Mouse (Mus musculus) midbrain, embryonic 14.5 days (tissue): ENCODE results near the gene Focad. TPM values are rescaled to one million over a fixed set of nuclear protein-coding genes. Genes with fewer than 3 reads are reported as not detected.

Experiments
- ATAC-seq: fragments of 200-750 bp; cut with Nextera tagmentation; 2 replicates; pipeline ENCODE4 v1.8.0; 2017; ENCODE audit warnings: moderate number of reproducible peaks, moderate library complexity; ENCODE audit not compliant: low FRiP score, low TSS enrichment
- DNase-seq: peaks from one replicate; pipeline ENCODE4 v3.0.0-alpha.2; 2015
- H3K27ac ChIP-seq: fragments of 300-500 bp; sonication (generic); replicated peaks from 2 replicates; pipeline ENCODE4 v1.5.1; 2014; ENCODE audit warnings: mild to moderate bottlenecking, low read depth, low read length, moderate library complexity
- H3K27me3 ChIP-seq: fragments of 300-500 bp; sonication (generic); 2 replicates; pipeline ENCODE4 v1.6.1; 2014; ENCODE audit warnings: low read length, control low read depth, mixed read lengths; ENCODE audit not compliant: control insufficient read depth, insufficient read depth
- H3K36me3 ChIP-seq: fragments of 300-500 bp; sonication (generic); 2 replicates; pipeline ENCODE4 v1.6.1; 2014; ENCODE audit warnings: low read length, control low read depth; ENCODE audit not compliant: control insufficient read depth, insufficient read depth
- H3K4me1 ChIP-seq: fragments of 300-500 bp; sonication (generic); 2 replicates; pipeline ENCODE4 v1.6.1; 2014; ENCODE audit warnings: mild to moderate bottlenecking, antibody characterized with exemption, low read length, control low read depth; ENCODE audit not compliant: control insufficient read depth, insufficient read depth
- H3K4me2 ChIP-seq: fragments of 300-500 bp; sonication (generic); 2 replicates; pipeline ENCODE4 v1.6.1; 2014; ENCODE audit warnings: mild to moderate bottlenecking, low read length, moderate library complexity
- H3K4me3 ChIP-seq: fragments of 300-500 bp; sonication (generic); replicated peaks from 2 replicates; pipeline ENCODE4 v1.5.1; 2014; ENCODE audit warnings: low read depth, low read length
- H3K9ac ChIP-seq: fragments of 300-500 bp; sonication (generic); replicated peaks from 2 replicates; pipeline ENCODE4 v1.6.1; 2014; ENCODE audit warnings: mild to moderate bottlenecking, low read length, moderate library complexity
- H3K9me3 ChIP-seq: fragments of 300-500 bp; sonication (generic); 2 replicates; pipeline ENCODE4 v1.6.1; 2016; ENCODE audit warnings: low read length, control low read depth, mixed read lengths; ENCODE audit not compliant: control insufficient read depth
- WGBS: fragments of 180-500 bp; shearing (Covaris S2); extraction: QIAGEN DNeasy Blood & Tissue Kit; methylation state at CpG from one replicate; pipeline ENCODE4 v1.1.7; 2014; 5-methylcytosine and 5-hydroxymethylcytosine counted together
- polyA plus RNA-seq: library from polyadenylated mRNA; unstranded; fragments of >200 nt; fragmentation: Nextera tagmentation; extraction: Ambion mirVana; gene quantifications from 2 replicates; pipeline ENCODE4 v1.2.1, GENCODE M21; 2014

The Focad gene
- polyA plus RNA-seq, 1 experiment from 2014 or later, result 17.3 TPM

DNA sequence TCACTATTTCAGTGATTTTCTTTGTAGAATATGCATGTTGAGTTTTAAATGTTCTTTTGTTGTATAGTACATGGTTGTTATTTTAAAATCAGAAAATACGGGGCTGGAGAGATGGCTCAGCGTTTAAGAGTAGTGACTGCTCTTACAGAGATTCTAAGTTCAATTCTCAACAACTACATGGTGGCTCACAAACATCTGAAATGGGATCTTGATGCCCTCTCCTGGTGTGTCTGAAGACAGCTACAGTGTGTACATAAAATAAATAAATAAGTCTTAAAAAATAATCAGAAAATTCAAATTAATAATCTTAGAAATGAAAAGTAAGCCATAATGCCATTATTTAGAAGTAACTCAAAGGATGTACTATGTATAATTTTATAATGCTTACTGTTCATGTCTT is 149.4 kb downstream of the Focad start:
- DNase-seq (no peak), ATAC-seq (no peak)
- Histone ChIP-seq H3K9me3 (no peaks in the 10 kb centered on the region), H3K27me3 (no peaks in the 10 kb centered on the region), H3K4me1 (peaks cover 8% of the 10 kb centered on the region; the same call in 1 of the 2 replicates), H3K4me3 (no peak overlapping the region), H3K36me3 (no peaks in the 10 kb centered on the region), H3K9ac (no peak overlapping the region), H3K4me2 (no peak overlapping the region), H3K27ac (no peak overlapping the region)
- WGBS, result 92% methylated on average over 2 of the region's 2 CpGs

GRCm38 (mm10) chr4:88245494-88245893 is 151.1 kb downstream of the Focad start:
- DNase-seq, result no peak
- Histone ChIP-seq H3K27me3 (no peaks in the 10 kb centered on the region), H3K4me3 (no peak overlapping the region), H3K36me3 (no peaks in the 10 kb centered on the region), H3K27ac (no peak overlapping the region), H3K9me3 (no peaks in the 10 kb centered on the region), H3K4me1 (no peaks in the 10 kb centered on the region), H3K9ac (no peak overlapping the region), H3K4me2 (no peak overlapping the region)
- no peak for ATAC-seq
- 76% methylated on average over 4 of the region's 4 CpGs for WGBS

GRCm38 (mm10) chr4:88261349-88261748 is 166.9 kb downstream of the Focad start:
- Histone ChIP-seq H3K27me3 (no peaks in the 10 kb centered on the region), H3K9ac (no peak overlapping the region), H3K4me2 (no peak overlapping the region), H3K27ac (no peak overlapping the region), H3K36me3 (no peaks in the 10 kb centered on the region), H3K9me3 (no peaks in the 10 kb centered on the region), H3K4me3 (no peak overlapping the region), H3K4me1 (peaks cover 13% of the 10 kb centered on the region; the same call in 1 of the 2 replicates)
- ATAC-seq (no peak), DNase-seq (no peak)
- WGBS, result 89% methylated on average over 5 of the region's 5 CpGs

DNA sequence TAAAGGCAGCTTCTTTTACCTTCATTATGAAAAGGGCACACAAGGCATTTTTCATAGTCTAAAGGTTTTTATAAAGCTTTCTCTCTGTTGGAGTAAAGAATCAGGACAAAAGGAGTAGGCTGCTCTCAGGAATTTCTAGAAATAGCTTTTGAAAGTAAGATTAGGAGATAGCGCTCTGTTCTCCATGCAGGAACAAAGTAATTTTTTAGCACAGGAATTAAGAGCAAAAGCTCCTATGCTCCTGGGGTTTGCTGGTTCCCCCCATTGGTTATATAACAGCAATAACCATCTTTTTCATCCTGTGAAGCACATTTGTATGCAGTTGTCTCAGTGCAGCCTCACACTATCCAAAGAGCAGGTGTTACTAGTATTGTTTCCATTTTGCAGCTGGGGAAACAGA is 170.1 kb downstream of the Focad start:
- no peak overlapping the region for H3K27ac ChIP-seq
- no peak overlapping the region for H3K4me3 ChIP-seq
- H3K9ac ChIP-seq, result no peak overlapping the region
- no peaks in the 10 kb centered on the region for H3K9me3 ChIP-seq
- ATAC-seq (no peak), DNase-seq (peak; percentile 9)
- H3K36me3 ChIP-seq, result no peaks in the 10 kb centered on the region
- 31% methylated on average over 1 of the region's 1 CpGs for WGBS
- H3K27me3 ChIP-seq, result no peaks in the 10 kb centered on the region
- H3K4me1 ChIP-seq, result peaks cover 13% of the 10 kb centered on the region; the same call in 1 of the 2 replicates
- no peak overlapping the region for H3K4me2 ChIP-seq

DNA sequence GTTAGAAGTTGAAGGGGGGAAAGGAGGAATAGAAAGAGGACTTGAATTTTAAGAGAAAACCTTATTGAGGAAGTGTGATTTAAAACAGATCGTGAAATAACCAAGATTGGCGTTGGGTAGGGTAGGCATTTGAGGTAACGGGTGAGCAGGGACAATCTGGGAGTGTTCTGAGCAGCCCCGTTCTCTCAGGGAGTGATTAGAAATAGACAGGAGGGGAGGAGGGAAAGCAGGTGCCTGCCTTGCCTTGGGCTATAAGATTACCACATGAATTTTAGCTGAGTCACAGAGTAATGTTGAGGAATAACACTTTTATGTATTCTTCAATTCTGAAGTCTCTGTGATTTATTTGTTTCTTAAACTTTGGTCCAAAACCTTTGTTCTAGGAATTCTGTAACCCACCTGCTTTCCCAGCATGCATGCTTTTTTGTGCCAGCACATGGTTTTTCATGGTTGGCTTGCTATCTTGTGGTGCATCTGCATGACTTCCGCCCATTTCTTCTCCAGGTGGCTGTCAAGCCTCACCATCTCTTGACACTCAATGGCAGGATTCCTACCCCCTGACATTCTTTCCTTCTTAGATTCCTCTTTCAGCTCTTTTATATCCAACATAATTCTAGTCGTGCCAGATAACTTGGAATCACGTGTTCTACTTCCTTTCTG is 176.1 kb downstream of the Focad start:
- Histone ChIP-seq H3K27me3 (no peaks in the 10 kb centered on the region), H3K9ac (no peak overlapping the region), H3K9me3 (no peaks in the 10 kb centered on the region), H3K4me2 (no peak overlapping the region), H3K27ac (no peak overlapping the region), H3K36me3 (no peaks in the 10 kb centered on the region), H3K4me3 (no peak overlapping the region), H3K4me1 (peaks cover 3% of the 10 kb centered on the region; the same call in 1 of the 2 replicates)
- 84% methylated on average over 7 of the region's 7 CpGs for WGBS
- DNase-seq (no peak), ATAC-seq (no peak)

- Histone ChIP-seq H3K36me3 (no peaks in the 10 kb centered on the region), H3K4me1 (no peaks in the 10 kb centered on the region), H3K9me3 (no peaks in the 10 kb centered on the region), H3K4me2 (no peak overlapping the region), H3K27me3 (no peaks in the 10 kb centered on the region), H3K4me3 (no peak overlapping the region), H3K9ac (no peak overlapping the region), H3K27ac (no peak overlapping the region)
- ATAC-seq, result no peak
- peak; percentile 25 for DNase-seq
- WGBS, result 62% methylated on average over 6 of the region's 6 CpGs
Observed at GRCm38 (mm10) chr4:88275571-88276041, 181.2 kb downstream of the Focad start.

DNA sequence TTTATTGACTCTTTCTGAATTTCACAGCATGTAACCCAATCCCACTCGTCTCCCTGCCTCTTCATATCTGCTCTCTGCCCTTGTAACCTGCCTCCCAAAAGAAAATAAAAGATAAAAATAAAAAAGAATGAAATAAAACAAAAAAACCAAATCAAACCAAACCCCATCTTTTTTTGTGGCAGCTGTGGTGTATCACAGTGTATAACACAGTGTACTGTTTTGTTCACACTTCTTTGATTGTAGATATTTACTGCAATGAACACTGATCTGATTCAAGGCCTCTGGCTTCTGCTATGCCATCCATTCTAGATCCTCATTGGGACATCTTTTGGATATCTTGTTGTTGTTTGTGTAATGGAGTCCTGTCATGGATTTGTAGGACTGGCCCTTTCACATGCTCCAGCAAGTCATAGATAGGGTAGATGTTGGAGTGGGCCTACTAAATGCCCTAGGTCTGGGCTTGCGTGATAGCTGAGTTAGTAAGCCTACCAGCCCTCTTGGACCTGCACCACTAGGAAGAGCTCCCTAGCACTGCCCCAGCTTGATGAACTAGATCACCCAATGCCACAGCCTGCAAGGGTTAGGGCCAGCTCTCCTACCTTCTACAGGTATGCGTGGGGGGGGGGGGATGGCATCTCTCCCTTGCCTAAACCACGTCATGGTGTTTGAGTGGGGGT is 181.8 kb downstream of the Focad start:
- Histone ChIP-seq H3K9me3 (no peaks in the 10 kb centered on the region), H3K4me3 (no peak overlapping the region), H3K27me3 (no peaks in the 10 kb centered on the region), H3K36me3 (no peaks in the 10 kb centered on the region), H3K4me2 (no peak overlapping the region), H3K27ac (no peak overlapping the region), H3K4me1 (no peaks in the 10 kb centered on the region), H3K9ac (no peak overlapping the region)
- no peak for DNase-seq
- 75% methylated on average over 4 of the region's 4 CpGs for WGBS
- ATAC-seq, result no peak

- H3K27me3 ChIP-seq, result no peaks in the 10 kb centered on the region
- H3K4me2 ChIP-seq, result no peak overlapping the region
- no peaks in the 10 kb centered on the region for H3K9me3 ChIP-seq
- H3K9ac ChIP-seq, result no peak overlapping the region
- ATAC-seq, result no peak
- H3K36me3 ChIP-seq, result no peaks in the 10 kb centered on the region
- no peak overlapping the region for H3K27ac ChIP-seq
- DNase-seq, result no peak
- H3K4me1 ChIP-seq, result no peaks in the 10 kb centered on the region
- H3K4me3 ChIP-seq, result no peak overlapping the region
- 90% methylated on average over 2 of the region's 2 CpGs for WGBS
Observed at GRCm38 (mm10) chr4:88278524-88278923, 184.1 kb downstream of the Focad start.

DNA sequence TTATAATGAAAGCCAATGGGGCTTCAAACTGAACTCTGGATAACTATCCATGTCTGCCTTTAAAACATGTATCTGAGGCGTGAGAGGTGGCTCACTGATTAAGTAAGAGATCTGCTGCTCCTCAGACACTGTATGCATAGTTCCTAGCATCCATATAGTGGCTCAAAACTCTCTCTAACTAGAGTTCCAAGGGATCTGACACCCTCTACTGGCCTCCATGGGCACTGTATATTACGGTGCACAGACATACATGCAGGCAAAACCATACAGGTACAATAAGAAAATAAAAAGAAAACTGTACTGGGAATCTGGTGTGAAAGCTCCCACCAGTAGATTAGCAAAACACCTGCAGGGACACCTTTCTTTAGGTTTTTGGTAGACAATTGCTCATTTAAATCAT is 186.1 kb downstream of the Focad start:
- Histone ChIP-seq H3K4me2 (no peak overlapping the region), H3K4me3 (no peak overlapping the region), H3K9me3 (no peaks in the 10 kb centered on the region), H3K27me3 (no peaks in the 10 kb centered on the region), H3K36me3 (no peaks in the 10 kb centered on the region), H3K27ac (no peak overlapping the region), H3K4me1 (no peaks in the 10 kb centered on the region), H3K9ac (no peak overlapping the region)
- whole genome bisulfite sequencing, result 94% methylated on average over 2 of the region's 2 CpGs
- ATAC-seq (no peak), DNase-seq (no peak)
